Mouse (Mus musculus) liver, adult 2 months (tissue): ENCODE measurements at regions not wholly inside any gene's neighbourhood (a gene's known extent, or its start where the extent isn't known, plus 50 kb on each side); places are given as distances from the start of the nearest gene placed in this dataset.

Source experiments
- CTCF ChIP-seq: fragments of 200-500 bp; IDR thresholded peaks from 2 replicates; pipeline ENCODE4 v1.5.1; 2011; ENCODE audit warnings: low read depth, low read length, control low read depth
- POLR2A ChIP-seq: fragments of 200-500 bp; IDR thresholded peaks from 2 replicates; pipeline ENCODE4 v1.6.1; 2011; ENCODE audit warnings: low read length, control low read depth; ENCODE audit not compliant: insufficient read depth; ENCODE audit errors: extremely low read depth

GRCm38 (mm10) chr1:62875631-62876030 is 172.5 kb downstream of the Nrp2 start:
- TF ChIP-seq POLR2A, result no peak
- no peak for TF ChIP-seq CTCF
